Mouse (Mus musculus) gonadal fat pad, adult 2 months (tissue): ENCODE results near the gene Setx. TPM values are rescaled to one million over a fixed set of nuclear protein-coding genes. Genes with fewer than 3 reads are reported as not detected.
"Not testable (repeated sequence)": the region's sequence is repeated elsewhere in the genome, so short reads cannot be mapped to it uniquely, and the experiment has no call there.

ENCODE experiments used
- DNase-seq: peaks from one replicate; pipeline ENCODE4 v3.0.0-alpha.2; 2012; ENCODE audit warnings: low read depth
- polyA plus RNA-seq: library from polyadenylated mRNA; depleted of rRNA; stranded (reverse); fragments of >200 nt; gene quantifications from 2 replicates; pipeline ENCODE4 v1.2.3, GENCODE M21; 2012; rRNA removed

The Setx gene
- polyA plus RNA-seq = 8.7 and 12.8 TPM in 2 replicates

DNA sequence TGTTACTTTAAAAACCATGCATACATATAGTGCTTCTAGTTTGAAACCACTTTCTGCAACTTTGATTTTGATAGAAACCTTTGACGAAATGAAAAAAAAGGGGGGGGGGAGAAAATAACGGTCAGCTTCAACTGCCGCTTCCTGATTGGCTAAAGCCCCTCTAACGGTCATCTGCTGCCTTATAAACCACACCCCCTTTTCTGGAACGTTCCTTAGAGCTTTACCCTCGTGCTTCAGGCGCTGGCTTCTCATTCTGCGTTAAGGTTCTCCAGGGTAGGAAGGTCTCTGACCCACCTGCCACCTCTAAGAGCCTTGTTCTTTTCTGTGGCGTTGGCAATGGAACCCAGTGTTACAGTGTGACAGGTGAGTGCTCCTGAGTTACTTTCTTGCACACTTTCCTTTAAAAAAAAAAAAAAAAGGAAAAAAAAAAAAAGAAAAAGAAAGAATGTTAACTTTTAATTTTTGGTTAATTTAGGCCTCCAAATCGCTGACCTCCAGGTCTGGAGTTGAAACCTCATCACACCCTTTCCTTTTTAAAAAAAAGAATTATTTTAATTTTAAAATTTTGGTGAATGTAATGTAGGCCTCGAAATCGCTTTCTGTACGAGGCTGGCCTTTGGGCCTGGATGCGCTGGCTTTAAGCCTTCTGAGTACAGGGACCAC, at the start of gene Setx:
TSS of gene Setx (plus strand) at position 275 of the 663 bp plus-strand sequence.
- DNase-seq = no peak

DNA sequence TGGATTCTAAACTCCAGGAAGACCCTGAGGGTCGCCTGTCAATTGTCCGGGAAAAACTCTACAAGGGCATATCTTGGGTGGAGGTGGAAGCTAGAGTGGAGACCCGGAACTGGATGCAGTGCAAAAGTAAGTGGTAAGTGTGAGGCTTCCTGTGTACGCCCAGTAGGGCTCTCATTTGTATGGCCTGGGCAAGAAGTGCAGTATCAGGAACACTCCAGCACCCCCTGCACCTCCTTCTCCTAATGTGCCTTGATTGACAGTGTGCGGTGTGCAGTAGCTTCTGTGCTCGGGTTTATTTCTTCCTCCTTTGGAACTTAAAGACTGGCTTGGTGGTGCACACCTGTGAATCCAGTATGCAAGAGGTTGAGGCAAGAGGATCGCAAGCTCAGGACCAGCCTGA, 49.3 kb upstream of the Setx start:
- no peak for DNase-seq

DNA sequence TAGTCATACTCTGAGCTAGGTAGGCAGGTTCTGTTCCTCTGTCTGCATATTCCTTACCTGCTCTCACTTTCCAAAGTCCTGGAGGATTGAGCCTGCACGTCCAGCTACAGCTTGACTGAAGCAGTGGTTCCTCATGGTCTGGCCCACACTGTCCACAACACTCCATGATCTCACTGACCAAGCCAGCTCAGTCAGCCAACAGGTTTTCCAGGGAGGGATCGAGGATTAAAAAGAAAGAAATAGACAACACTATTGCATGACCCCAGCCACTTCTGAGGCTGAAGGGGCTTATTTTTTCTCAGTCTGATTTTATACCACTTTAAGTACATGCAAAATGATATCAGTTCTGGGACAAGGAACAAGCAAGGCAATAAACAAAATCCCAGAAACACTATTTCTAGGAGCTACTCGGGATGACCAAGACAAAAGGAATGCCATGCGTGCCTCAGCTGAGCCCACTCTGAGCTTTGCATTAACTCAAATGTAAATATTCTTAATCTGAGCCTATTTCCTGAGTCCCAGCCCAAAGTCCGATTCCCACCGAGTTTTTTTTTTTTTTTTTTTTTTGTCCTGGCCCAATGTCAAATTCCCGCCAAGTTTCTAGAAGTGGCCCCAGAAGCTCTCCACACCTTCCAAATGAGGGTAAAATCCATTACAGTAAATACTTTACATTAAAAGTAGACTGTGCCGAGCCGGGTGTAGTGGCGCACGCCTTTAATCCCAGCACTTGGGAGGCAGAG, 48.5 kb upstream of the Setx start:
- no peak for DNase-seq

DNA sequence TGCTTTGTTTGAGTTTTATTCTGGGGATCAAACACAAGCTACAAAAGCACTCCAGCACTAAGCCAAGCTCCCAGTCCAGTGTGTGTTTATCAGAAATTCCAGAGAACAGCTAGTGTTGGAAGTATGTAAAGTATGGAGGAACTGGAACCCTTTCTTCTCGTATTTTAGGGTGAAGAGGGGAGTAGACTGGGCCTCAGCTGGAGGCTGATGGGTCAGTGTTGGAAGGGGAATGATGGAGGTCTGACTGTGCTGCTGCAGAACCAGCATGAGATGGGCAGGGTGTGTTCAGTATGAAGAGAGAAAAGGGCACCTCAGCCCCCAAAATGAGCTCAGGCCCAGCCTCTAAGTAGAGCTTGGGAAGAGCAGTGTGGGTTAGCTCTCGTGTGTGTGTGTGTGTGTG, 47.8 kb upstream of the Setx start:
- DNase-seq = no peak

DNA sequence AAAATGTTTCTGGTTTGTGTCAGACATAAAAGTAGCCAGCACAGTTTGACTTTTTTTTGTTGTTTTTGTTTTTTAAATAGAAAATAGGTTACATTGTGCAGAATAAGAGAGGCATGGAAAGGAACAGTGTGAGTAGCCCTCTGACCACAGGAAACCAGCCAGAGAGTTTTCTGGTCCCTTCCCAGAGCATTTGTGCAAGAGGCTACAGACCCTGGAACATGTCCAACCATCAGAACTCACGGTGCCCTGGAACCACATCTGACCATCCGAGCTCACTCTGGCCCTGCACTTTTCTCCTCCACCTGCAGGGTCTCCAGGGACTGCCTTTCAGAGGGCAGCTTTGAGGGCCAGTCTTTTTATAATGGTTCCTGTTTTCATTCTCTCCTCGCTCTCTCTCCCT, 42.0 kb upstream of the Setx start:
- no peak for DNase-seq

DNA sequence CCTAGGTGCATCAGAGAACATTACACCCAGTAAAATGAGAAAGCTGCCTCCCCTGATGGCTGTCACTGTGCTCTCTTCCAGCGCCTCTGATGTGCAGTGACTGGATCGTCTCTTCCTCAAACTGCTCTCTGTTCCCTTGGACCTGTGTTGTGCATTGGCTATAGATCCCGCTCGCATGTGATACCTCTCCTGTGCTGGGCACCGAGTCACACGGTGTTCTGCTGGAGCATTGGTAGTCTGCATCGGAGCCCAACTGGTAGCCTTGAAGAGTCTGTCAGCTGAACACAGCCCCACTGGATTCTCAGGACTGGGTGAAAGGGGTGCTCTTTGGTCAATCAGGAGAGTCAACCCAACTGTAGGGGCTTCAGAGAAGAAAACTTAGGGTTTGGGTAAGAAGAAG, 38.0 kb upstream of the Setx start:
- no peak for DNase-seq

DNA sequence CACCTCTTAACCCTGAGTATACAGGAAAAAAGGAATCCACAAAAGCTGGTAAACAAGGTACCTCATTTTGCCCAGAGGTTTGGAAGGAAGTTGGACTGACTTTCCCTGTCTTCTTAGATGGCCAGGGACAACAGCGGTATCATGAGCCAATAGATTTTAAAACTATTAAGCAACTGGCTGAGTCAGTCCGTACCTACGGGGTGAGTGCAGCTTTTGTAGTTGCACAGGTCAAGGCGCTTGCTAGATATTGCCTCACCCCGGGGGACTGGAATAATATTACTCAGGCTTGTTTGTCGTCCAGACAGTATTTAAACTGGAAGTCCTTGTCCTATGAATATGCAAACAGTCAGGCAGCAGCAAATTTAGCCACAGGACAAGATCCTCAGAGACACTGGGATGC, 34.7 kb upstream of the Setx start:
- DNase-seq = not testable (repeated sequence)

DNA sequence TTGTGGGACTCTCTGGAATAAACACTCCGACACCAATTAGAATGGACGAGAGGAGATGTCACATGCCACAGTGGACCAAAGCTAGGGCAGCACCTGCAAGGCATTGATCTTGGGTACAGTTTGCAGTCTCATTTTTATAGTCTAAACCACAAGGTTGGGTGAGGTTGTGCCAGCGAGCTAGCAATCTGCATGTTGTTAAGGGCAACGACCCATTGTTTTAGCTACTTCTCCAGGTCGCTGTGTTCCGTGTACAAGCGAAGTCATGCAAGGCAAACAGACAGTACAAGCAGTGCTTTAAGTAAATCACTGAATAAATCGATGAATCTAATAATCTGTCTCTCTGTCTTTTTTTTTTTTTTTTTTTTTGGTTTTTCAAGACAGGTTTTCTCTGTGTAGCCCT, 28.3 kb upstream of the Setx start:
- no peak for DNase-seq

DNA sequence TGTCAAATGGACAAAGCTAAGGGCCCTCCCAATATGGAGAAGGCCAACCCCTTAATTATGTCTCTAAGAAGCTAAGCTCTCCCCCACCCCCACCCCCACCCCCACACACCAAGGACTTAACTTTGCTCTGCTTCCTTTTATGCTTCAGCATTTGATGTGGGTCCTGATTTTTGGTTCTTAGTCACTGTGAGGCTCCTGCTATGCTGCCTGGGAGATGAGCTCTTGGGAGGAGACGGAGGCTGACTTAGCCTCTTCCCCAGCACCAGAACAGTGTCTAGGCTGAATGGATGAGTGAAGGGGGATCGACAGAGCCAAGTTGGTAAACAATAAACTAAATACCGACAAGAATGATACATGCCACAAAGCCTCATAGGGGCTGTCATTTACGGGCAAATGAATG, 27.2 kb upstream of the Setx start:
- DNase-seq = no peak

DNA sequence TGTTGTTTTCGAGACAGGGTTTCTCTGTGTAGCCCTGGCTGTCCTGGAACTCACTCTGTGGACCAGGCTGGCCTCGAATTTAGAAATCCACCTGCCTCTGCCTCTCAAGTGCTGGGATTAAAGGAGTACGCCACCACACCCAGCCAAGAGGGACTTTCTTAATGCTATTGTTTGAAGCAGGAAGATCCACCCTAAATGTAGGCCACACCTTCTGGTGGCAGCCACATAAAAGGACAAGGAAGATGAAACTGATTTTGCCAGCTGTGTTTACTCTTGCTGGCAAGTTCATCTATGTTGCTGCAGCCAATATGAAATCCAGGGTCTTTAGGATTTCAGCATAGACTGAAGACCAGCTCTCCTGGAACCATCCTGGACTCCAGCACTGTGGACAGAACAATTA, 26.5 kb upstream of the Setx start:
- DNase-seq = no peak

DNA sequence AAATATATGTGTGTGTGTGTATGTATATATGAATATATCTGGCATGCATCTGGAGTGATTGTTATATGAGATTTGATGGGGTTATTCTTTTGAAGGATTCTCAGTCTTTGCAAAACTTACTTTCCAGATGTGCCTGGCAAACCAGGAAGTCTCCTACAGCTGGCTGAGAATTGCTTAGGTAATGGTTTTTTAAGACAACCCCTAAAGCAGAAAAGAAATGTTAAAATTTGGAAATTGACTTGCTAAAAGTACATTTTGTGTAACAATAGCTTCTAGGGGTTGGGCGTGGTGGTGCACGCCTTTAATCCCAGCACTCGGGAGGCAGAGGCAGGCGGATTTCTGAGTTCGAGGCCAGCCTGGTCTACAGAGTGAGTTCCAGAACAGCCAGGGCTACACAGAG, 26.0 kb upstream of the Setx start:
- not testable (repeated sequence) for DNase-seq

DNA sequence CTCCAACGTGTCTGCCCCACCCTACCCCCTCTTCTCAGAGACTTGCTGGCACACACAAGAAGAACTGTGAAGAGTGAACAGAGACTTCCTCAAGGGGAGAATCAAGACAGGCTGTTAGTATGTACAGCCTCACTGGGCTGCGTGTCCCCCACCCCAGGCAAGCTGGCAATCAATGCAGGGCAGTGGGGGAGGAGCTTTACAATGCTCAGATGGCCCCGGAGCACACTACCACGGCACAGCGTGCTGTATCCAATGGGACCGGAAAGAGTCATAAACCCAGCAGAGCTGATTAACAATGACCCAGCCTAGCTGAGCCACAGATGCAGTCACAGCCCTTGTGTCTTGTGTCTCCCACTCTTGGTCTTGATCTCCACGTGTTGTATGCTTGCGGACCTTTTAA, 25.2 kb upstream of the Setx start:
- no peak for DNase-seq

DNA sequence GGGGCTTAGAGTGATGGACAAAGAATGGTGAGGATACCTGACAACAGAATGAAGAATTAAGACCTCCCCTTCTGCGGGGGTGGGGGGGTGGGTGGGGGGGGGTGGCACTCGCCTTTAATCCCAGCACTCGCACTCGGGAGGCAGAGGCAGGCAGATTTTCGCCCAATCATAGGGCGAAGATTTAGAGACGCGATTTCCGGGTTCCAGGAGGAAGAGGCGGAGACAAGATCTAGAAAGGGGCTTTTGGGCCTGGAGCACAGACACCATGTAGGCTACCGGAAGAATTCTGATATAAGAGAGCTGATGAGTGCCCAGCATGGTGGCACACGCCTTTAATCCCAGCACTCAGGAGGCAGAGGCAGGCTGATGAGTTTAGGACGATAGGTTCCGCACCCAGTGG, 24.3 kb upstream of the Setx start:
- no peak for DNase-seq

DNA sequence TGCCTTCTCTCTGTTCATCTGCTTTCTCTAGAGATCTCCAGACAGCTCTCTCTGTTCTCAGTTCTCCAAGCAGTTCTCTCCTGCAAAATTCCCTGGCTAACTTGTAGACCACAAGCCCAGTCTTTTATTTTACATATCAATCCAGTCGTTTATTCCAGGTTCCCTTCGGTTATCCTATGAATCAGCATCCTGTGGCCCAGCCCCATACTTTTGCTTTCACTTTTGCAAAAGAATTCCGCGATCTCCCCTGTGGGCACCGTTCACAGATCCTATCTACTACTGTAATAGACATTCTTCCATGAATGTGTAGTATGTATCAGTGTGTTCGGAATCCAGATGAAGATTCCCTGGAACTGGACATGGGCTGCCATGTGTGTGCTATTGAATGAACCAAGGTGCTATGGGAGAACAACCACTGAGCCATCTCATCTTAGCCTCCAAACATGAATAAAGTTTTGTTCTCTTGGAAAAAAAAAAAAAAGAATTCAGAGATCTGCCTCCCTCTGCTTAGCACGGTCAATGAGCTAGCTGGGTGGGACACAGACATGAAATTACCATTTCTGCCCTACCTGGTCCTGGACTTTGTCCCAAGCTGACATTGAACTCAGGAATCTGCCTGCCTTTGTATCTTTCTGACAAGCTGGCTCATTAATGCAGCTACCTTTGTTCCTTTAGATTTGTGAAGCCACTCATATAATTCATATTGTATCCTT, 23.0 kb upstream of the Setx start:
- DNase-seq = no peak

DNA sequence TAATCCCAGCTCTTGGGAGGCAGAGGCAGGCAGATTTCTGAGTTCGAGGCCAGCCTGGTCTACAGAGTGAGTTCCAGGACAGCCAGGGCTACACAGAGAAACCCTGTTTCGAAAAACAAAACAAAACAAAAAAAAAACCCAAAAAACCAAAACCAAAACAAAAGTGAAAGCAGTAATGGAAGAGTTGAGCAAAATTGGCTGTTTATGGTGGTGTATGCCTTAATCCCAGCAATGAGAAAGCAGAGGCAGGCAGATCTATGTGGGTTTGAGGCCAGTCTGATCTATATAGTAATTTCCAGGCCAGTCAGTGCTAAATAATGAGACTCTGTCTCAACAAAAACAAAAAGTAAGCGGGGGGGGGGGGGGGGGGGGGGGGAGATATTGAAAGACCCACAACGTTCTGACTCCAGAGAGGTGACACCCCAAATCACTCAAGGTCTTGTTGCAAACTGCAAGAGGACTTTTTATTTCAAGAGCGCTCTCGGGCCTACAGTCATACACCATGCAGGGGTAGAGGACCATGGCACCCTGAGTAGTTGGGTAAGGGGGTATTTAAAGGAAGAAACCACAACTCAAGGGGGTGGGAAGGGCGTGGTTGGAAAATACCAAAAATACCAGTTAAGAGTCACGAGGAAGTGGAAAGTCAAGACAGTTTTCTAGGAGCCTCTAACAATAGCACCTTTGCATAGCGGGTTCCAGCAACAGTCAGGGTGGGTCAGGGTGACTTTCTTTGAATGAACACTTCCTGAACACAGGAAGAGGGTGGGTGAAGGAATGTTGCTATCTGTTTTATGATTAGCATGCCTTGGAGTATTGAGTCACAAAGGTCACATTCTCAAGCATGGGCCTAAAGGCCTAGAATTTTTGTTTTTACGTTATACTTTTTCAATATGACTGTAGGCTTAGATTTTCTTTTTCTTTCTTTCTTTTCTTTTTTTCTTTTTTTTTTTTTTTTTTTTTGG, 21.3 kb upstream of the Setx start:
- not testable (repeated sequence) for DNase-seq

DNA sequence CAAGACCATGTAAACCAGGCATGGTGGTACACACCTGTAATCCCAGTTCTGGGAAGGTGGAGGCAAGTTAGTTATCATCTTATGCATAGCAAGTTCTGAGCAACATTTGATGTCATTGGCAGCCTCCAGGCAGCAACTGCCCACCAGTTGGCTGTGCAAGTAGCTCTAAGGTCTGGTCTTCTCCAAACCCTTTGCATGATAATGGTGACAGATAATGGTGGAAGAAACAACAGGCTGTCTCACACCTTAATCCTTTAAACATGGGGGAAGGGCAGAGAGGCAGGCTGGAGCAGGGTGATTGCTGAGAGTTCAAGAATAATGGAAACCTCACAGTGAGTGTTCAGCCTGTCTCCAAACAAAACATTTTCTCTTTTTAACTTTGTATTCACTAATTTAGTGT, 3.0 kb upstream of the Setx start:
- no peak for DNase-seq

DNA sequence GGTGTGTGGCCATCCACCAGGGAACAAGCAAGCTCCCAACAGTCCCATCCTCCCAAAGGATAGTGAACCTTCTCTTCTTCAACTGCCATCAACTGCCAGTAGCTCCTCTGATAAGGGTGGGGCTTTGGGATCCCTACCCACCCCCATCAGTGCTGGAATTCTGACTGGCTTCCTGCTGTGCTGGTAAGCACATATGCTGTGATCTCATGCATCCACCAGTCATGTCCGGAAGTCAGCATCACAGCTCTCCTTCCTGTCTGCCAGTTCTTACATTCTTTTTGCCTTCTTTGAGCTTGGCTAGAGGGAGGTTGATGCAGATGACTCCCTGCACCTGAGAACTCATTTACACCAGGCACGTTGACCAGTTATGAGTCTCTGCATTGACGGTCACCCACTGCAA, 1.5 kb upstream of the Setx start:
- no peak for DNase-seq

DNA sequence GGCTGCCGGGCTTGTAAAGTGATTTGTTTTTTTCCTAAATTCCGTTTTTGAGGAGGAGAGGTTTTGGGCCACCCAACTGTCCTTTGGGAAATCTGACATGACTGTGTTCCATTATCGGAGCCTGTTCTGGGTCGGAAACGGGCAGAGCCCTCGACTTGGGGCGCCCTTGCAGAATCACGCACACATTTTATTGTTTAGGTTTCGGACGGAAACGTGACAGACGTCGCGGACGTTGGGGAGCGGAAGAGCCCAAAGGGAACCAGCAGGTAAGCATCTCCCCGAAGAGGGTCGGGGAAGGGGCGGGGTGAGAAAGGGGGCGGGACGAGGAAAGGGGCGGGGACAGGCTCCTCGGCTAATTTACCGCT, 572 bp downstream of the Setx start:
- DNase-seq = no peak

DNA sequence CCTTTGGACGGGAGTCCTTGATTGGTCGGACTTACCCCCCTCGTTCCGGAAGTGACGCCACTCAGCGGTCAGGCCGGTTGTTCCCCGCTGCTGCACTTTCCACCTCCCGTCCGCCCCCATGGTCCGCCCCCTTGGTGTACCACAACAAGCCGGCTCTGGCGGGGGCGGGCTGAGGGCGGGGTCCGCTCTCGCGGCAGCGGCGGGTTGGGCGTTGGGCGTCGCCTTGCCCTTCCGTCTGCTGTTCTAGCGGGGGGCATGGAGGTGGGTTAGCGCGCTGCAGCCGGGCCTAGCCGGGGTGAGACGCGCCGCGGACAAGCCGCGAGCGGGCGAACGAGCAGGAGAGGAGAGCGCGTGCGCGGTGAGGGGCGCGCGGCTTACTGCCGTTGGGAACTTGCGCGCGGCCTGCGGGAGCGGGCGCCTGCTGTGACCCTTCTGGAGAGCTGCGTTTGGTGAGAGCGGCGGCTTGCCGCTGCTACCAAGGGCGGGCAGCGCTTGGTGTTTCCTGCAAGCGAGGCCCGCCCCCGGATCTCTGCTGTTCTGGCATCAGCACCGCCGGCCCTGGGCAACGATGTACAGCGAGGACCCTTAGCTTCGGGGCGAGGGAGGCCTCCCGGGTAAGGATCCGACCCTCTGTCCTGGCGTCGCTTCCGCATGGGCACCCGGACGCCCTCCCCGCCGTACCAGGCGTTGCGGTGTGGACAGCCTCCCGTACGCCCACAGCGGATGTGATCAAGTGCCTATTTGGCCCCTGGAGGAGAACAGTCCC, 1.1 kb downstream of the Setx start:
- DNase-seq = peak; percentile 82

DNA sequence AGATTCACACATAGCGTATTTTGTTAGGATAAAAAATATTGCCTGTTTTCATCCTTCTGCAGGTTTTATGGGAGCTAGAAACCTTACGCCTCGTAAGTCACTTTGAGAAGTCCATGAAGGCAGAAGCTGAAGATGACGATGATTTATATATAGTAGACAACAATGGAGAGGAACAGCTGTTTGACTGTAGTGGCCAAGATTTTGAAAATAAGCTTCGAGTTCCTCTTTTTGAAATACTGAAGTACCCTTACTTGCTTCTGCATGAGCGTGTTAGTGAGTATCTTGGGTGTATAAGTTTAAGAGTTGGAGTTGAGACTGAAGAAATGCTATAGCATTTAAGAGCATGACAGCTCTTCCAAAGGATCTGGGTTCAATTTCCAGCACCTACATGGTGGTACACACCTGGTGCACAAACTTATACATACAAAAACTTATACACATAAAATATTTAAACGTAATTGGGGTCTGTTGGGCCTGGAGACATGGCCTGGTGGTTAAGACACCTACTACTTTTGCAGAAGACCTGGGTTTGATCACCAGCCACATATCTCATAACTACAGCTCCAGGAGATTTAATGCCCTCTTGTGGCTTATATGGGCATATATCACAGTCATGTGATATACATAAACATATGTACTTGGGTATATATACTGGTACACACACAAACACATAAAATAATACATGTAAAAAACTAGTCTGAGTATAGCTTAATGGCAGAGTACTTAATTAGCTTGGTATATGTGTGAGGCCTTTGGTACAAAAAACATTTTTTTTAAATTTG, 6.3 kb downstream of the Setx start:
- DNase-seq = no peak
